Mouse (Mus musculus): ENCODE measurements at regions not wholly inside any gene's neighbourhood (a gene's known extent, or its start where the extent isn't known, plus 50 kb on each side); places are given as distances from the start of the nearest gene placed in this dataset.

GRCm38 (mm10) chr12:32273474-32273873 is 65.0 kb upstream of the Pik3cg start:
- no peak for DNase-seq (ENCODE audit: low spot score in 2 of 2)

DNA sequence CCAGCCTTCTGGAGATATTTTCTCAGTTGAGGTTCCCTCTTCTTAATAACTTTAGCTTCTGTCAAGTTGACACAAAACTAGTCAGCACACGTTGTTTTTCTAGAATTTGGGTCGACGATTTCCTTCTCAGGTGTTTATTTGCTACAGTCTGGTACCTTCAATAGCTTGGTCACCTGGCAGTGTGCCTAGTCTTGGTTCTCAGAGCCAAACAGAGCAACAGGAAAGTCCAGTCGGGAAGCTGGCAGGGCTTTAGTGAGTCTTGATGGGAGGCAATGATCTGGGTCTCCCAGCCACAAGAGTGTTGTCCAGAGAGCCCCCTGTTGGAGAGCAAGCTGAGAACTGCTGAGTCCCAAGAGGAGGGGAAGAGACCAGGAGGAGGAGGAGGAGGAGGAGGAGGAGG is 71.4 kb upstream of the Pik3cg start:
- no peak for DNase-seq (ENCODE audit: low spot score in 2 of 2)

DNA sequence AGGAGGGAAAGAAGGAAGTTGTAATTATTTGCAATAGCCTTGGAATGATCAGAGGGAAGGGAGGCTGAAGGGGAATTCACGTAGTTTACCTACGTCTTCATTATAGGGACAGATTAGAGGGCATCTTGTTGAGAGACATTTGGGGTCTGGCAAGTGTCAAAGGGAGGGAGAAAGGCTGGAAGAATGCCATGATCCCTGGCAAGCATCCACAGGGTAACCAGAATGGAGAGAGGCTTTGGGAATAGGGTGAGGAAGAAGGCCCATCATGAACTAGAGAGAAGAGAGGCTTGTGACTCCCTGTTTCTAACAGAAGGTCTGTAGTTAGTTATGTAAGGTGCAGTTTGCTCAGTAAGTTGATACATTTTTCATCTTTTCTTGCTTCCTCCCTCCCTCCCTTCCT is 71.8 kb upstream of the Pik3cg start:
- no peak for DNase-seq (ENCODE audit: low spot score in 2 of 2)

GRCm38 (mm10) chr12:32282371-32283163 is 74.1 kb upstream of the Pik3cg start:
- DNase-seq (ENCODE audit: low spot score in 2 of 2), result no peak

DNA sequence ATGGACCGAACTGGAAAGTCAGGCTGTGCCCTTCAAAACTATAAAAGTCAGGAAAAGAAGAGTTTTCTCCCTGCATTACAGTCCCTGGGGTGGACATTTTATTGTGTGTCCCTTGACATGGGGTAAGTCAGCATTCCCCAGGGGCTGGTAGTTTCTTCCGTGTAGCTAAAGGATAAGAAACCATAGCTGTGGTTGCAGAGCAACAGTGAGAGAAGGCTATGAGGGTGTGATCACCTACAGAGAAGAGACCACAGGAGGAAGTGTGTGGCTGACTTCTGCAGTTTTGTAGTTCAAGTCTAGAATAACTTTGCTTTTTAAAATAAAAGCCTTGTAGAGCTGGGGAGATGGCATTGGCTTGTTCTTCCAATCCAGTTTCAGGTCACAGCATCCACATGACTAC is 76.6 kb upstream of the Pik3cg start:
- no peak for DNase-seq (ENCODE audit: low spot score in 2 of 2)

DNA sequence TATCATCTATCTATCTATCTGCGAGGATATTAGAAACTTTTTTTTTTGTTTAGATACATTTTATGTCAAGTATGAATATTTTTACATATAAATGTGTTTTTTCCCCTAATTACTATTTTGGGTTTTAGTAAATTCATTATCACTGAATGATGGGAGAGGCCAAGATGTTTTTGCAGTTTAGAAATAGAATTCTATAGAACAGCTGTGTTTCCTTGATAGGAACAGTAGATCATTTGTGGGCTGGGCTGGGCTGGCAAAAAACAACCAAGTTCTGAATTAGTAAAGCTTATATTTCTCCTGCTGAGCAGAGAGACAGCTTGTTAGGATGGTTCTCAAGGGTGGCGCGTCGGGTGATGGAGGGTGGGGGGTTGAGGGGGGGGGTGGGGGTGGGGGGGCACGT is 78.2 kb upstream of the Pik3cg start:
- DNase-seq (ENCODE audit: low spot score in 2 of 2), result no peak

- no peak for DNase-seq (ENCODE audit: low spot score in 2 of 2)
Measured at GRCm38 (mm10) chr12:32291145-32291544, 82.7 kb upstream of the Pik3cg start.

- peak; percentile 86 to 87 for DNase-seq (ENCODE audit: low spot score in 2 of 2)
Measured at GRCm38 (mm10) chr12:32291962-32292748, 83.7 kb upstream of the Pik3cg start.

DNA sequence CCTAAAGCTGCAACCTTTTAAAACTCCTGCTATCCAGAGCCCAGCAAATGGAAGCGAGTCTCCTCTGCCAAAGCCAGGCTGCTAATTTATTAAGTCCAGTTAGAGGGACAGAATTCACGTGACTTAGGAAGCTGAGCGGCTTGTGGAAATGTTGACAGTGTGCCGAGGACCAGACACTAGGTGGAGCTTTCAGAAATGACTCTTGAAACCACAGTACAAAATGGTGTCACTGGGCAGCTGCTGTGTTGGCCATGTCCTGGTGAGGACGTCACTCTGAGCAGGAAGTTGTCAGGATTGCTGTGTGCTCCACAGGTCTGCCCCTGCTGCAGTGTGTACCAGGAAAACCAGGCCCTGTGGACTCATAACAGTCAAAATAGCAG is 84.3 kb upstream of the Pik3cg start:
- DNase-seq (ENCODE audit: low spot score in 2 of 2), result peak; percentile 58 to 59

DNA sequence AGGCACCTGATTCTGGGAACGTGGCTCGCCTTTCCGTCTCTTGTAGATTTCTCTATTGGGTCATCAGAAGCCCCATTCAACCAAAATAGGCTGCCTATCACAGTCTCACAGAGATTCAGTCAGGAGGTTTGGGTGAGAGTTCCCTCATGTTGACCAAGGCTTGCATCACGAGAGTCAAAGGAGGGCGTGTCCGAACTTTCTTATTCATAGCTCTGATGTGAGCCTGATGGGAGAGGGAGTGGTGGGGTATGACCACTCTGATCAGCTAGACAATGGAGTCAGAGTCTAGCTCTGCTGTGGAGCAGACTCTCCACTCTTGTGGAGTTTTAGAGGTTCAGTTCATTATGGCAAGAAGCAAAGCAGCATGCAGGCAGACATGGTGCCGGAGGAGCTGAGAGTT is 81.1 kb upstream of the Ccdc71l start:
- DNase-seq (ENCODE audit: low spot score in 2 of 2), result no peak

DNA sequence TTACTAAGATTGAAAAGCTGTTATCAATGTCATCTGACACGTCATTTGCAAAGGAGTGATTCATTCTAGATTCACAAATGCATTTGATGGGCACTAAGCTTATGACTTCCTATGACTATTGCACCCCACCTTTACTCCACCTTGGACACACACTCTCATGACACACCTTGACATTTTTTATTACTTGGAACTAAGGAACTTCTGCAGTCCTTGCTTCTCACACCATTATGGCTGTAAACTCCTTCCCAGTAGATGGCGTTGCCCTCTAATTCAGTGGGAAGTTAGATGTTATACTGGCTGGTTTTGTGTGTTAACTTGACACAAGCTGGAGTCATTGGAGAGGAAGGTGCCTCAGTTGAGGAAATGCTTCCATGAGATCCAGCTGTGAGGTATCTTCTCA is 78.8 kb upstream of the Ccdc71l start:
- no peak for DNase-seq (ENCODE audit: low spot score in 2 of 2)

DNA sequence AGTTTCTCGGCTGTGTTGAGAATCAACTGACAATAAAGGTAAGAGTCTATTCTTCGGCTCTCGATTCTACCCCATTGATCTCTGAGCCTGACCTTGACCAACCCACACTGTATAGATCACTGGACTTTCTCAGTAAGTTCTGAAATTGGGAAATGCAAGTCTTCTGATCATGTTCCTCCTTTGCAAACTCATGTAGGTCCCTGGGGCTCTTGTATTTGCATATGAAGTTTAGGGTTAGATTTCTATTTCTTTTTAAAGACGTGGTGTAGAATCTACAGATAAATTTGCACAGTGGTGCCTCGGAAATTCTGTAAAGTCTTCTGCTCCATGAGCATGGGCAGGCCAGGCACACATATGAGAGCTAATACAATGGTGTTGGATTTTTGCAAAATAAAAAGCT is 72.8 kb upstream of the Ccdc71l start:
- no peak for DNase-seq (ENCODE audit: low spot score in 2 of 2)

DNA sequence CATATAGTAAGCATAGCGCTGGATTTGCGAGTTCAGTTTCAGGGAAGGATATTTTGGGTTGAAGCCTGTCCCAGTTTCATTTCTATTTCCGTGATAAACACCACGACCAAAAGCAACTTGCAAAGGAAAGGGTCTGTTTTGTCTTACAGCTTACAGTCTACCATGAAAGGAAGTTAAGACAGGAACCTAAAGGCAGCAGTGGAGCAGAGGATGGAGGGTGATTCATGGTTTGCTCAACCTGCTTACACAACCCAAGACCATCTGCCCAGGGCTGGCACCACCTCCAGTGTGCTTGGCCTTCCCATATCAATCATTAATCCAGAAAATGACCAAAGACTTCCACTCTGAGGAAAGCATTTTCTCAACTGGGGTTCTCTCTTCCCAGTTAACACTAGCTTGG is 72.2 kb upstream of the Ccdc71l start:
- no peak for DNase-seq (ENCODE audit: low spot score in 2 of 2)

GRCm38 (mm10) chr12:32307280-32308006 is 71.1 kb upstream of the Ccdc71l start:
- peak; percentile 62 to 86 for DNase-seq (ENCODE audit: low spot score in 2 of 2)

DNA sequence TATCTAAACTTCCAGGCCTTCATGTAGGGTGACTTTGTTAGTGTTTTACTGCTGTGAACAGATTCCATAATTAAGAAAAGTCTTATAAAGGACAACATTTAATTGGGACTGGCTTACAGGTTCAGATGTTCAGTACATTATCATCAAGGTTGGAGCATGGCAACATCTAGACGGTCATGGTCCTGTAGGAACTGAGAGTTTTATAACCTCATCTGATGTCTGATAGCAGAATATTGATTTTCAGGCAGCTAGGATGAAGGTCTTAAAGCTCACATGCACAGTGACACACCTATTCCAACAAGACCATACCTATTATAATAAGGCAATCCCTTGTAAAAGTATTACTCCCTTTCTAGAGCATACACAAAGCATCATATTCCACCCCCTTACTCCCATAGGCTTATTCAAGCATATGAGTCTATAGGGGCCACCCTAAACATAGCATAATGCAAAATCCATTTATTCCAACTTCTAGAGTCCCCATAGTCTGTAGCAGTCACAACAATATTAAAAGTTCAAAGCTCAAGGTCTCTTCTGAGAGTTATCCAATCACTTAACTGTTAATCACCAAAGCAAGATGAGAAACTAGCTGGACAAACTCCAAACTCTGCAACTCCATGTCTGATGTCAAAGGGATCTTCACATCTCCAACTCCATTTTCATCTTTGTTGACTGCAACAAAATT is 63.3 kb upstream of the Ccdc71l start:
- DNase-seq (ENCODE audit: low spot score in 2 of 2), result no peak
